Mouse (Mus musculus) liver, adult (tissue): ENCODE measurements at regions not wholly inside any gene's neighbourhood (a gene's known extent, or its start where the extent isn't known, plus 50 kb on each side); places are given as distances from the start of the nearest gene placed in this dataset.

Source experiments
- GATA4 ChIP-seq: IDR thresholded peaks from 2 replicates; pipeline ENCODE4 v1.6.1; 2014; ENCODE audit warnings: mild to moderate bottlenecking, low read length; ENCODE audit not compliant: insufficient replicate concordance

- no peak for TF ChIP-seq GATA4
Observed at GRCm38 (mm10) chr7:133438631-133439030, 163.3 kb downstream of the Tex36 start.

GRCm38 (mm10) chr7:133437866-133438265 lies 164.1 kb downstream of the Tex36 start:
- TF ChIP-seq GATA4: no peak

DNA sequence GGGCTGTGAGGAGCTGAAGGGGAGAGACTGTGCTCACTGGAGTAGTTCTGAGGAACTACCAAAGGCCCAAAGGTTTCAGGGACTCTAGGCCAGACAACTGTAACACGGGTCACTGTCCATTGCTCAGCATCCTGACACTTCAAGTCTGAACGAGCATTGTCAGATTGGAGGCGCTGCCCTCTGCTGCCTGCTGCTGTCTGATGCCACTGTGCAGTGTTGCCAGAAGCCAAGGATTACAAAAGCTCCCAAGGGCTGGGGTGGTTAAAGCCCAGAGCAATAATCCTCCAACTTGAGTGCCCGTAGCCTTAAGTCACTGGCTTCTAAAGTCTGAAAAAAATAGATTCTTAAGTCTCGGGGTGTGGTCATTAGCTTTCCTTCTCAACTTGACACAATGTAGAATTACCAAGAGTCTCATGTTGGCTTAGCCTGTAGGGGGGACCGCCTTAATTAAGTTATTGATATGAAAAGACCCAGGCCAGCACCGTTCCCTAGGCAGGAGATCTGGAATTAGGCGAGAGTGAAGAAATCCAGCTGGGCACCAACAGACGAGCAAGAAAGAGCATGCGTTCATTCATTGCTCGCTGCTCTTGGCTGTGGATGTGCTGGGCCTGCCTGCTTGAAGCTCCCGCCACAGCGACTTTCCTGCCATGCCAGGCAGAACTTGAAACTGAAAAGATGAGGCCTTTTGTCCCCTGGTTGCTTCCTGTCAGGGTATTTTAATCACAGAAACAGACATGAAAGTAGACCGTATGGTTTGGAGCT lies 166.2 kb downstream of the Tex36 start:
- TF ChIP-seq GATA4: no peak

DNA sequence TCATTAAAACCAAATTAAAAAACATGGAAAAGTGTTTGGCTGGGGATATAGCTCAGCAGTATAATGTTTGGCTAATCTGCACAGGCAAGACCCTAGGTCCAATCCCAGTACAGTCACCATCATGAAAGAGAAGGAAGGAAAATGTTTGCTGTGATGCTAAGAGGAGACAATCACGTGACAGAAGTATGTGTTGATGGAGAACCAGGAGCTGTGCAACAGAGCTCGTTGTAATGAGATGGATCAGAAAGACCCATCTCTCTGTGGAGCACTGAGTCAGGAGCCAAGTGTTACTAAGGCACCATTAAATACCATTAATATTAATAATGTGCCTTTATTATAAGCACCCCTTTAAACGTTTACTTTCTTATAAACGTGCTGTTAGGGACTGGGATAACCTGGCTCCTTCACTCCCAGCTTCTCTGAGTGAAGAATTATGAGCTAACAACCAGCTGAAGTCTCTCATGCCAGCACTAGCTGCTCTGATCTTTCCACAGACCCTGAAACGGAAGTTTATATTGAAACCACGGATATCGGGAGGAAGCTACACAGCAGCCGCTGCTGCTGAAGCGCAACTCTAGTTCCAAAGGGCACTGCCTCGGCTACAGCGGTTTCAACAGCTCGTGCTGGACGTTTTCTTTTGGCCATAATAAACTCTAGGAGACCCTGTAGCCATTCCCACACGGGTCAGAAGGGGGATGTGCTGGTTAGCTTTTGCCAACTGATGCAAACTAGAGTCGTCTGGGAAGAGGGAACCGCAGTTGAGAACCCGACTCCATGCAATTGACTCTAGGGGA lies 167.7 kb downstream of the Tex36 start:
- TF ChIP-seq GATA4: no peak

GRCm38 (mm10) chr7:133432343-133432742 lies 169.6 kb downstream of the Tex36 start:
- TF ChIP-seq GATA4: no peak

DNA sequence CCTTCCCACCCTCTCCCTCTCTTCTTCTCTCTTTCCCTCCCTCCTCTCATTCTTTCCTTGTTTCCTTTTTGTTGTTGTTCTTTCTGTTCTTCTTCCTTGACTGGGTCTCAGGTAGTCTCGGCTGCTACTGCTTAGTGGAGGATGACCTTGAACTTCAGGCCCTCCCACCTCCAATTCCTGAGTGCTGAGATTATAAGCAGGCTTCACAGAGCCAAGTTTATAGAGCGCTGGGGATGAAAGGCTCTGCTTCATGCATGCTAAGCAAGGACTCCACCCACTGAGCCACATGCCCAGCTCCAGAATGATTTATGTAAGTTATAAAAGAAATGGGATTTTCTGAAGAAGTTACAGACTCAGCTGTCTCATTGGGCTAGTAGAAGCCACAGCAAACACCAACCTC lies 199.9 kb downstream of the Tex36 start:
- TF ChIP-seq GATA4: no peak

DNA sequence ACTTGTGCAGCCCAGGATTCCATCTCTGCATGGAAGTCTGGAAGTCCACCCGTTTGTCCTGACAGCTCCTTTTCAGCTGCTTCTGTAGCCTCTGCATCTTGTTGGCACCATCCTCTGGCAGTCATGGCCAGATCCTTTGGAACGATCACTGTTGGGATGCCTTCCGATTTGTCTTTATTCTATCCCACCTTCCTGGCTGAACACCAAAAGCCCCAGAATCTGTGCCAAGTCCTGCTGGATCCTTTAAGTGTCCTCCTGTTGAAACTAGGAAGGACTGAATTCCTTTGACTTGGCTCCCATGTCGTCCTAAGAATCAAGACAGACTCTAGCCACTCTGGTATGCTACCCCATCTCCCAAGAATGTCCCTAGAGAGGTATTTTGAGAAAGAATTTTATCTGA lies 201.3 kb downstream of the Tex36 start:
- no peak for TF ChIP-seq GATA4

DNA sequence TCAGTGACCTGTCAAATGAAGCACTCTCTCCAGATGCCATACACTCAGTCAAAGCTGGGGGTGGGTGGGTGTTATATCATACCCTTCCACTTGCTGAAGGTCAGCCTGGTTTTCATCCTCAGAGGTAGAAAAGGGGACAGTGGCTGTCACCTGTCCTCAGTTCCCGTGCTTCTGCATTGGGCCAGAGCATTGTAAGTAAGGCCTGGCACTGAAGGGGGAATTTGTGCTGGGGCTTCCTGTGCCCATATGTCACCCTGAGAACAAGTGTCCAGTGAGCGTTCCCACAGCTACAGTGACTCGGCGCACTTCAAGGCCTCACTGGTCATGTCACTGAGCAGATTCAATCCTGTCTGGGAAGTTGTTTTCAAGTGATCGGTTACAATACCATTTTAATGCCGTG lies 213.2 kb downstream of the Tex36 start:
- TF ChIP-seq GATA4: no peak

GRCm38 (mm10) chr7:133382032-133382712 lies 219.8 kb downstream of the Tex36 start:
- TF ChIP-seq GATA4: no peak

DNA sequence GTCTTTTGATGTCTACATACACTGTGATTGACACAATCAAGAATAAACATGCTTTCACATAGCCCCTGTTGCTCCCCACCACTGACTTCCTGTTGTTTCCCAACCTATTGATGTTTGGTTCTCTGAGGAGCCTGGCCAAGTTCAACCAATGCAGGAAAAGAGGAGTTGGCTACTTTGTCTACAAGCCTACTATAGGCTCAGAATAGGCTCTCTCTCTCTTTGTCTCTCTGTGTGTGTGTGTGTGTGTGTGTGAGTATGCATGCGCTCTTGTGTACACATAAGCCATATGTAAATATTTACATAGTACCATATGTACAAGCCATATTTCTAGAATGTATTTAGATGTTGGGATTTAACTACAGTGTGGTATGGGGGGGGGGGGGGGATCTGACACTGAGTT lies 222.6 kb downstream of the Tex36 start:
- TF ChIP-seq GATA4: no peak

DNA sequence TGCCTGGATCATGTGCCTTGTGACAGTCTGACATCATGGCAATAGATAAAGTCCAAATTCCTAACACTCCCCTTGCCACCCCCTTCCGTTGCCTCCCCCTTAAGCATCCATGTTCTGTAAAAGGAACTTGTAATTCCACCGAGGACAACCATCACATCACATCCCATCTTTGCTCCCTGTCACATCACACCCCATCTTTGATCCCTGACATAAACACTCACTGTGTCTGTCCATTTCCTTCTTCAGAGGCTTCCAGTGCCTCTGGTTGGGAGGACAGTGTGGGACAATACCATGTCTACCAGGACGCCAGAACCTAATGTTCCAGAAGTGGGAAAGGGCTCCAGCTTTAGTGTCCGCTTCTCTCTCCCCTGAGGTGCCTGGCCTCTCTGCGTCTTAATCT lies 223.6 kb downstream of the Tex36 start:
- TF ChIP-seq GATA4: no peak

- TF ChIP-seq GATA4: no peak
Observed at GRCm38 (mm10) chr7:133376833-133377484, 225.0 kb downstream of the Tex36 start.

- no peak for TF ChIP-seq GATA4
Observed at GRCm38 (mm10) chr7:133372695-133373094, 229.3 kb downstream of the Tex36 start.

DNA sequence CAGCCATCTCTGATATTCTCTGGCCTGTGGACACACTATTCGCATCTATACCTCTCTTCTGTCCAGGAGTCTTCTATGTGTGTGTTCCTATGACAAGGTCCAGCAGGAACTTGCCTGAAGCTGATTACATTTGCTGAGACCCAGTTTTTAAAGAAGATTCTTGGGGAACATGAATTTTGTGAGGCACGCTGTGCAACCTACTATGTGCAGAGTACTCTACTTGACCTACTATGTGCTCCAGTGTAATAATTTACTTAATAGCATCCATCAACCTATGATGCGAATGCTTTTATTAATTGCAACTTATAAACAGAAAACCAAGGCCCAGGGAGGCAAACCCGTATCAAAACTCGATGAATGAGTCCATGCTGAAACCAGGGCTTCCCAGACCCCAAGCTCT lies 231.4 kb downstream of the Tex36 start:
- no peak for TF ChIP-seq GATA4

DNA sequence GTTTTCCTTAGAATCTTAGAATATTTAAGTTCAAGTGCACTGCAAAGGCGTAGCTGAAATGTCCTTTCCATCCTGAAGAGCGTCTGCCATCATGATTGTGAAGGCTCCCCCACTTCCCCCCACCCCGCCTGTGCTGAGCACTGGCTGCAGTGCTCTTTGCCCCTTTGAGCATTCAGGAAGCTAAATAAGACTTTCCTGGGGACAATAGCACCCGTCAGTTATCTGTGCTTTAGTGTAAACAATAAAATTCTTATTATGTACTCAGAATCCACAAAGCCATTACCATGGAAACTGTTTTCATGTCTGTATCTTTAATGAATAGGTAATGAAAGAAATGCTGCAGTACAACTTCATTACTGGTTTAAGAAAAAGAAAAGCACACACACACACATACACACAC lies 237.4 kb downstream of the Tex36 start:
- TF ChIP-seq GATA4: no peak
